Mouse (Mus musculus) neural tube, embryonic 15.5 days (tissue): ENCODE data around the gene Tmem164. TPM values are rescaled to one million over a fixed set of nuclear protein-coding genes. Genes with fewer than 3 reads are reported as not detected.

ENCODE experiments used
- ATAC-seq: fragments of 200-750 bp; cut with Nextera tagmentation; 2 replicates; pipeline ENCODE4 v1.8.0; 2017; ENCODE audit warnings: mild to moderate bottlenecking, moderate TSS enrichment, moderate library complexity; ENCODE audit not compliant: low FRiP score
- H3K27ac ChIP-seq: fragments of 300-500 bp; sonication (generic); replicated peaks from 2 replicates; pipeline ENCODE4 v1.5.1; 2015; ENCODE audit warnings: mild to moderate bottlenecking, inconsistent platforms
- H3K27me3 ChIP-seq: fragments of 300-500 bp; sonication (generic); replicated peaks from 2 replicates; pipeline ENCODE4 v1.6.1; 2015; ENCODE audit warnings: inconsistent platforms
- H3K36me3 ChIP-seq: fragments of 300-500 bp; sonication (generic); 2 replicates; pipeline ENCODE4 v1.6.1; 2015; ENCODE audit warnings: inconsistent platforms
- H3K4me1 ChIP-seq: fragments of 300-500 bp; sonication (generic); 2 replicates; pipeline ENCODE4 v1.6.1; 2015; ENCODE audit warnings: inconsistent platforms
- H3K4me2 ChIP-seq: fragments of 300-500 bp; sonication (generic); 2 replicates; pipeline ENCODE4 v1.6.1; 2015; ENCODE audit warnings: inconsistent platforms, mild to moderate bottlenecking, moderate library complexity
- H3K4me3 ChIP-seq: fragments of 300-500 bp; sonication (generic); replicated peaks from 2 replicates; pipeline ENCODE4 v1.5.1; 2015; ENCODE audit warnings: mild to moderate bottlenecking, inconsistent platforms
- H3K9ac ChIP-seq: fragments of 300-500 bp; sonication (generic); replicated peaks from 2 replicates; pipeline ENCODE4 v1.6.1; 2015; ENCODE audit warnings: mild to moderate bottlenecking, inconsistent platforms
- H3K9me3 ChIP-seq: fragments of 300-500 bp; sonication (generic); replicated peaks from 2 replicates; pipeline ENCODE4 v1.6.1; 2016; ENCODE audit warnings: inconsistent platforms
- WGBS: fragments of 180-500 bp; shearing (Covaris S2); methylation state at CpG from one replicate; pipeline ENCODE4 v1.1.7; 2015; ENCODE audit warnings: mixed read lengths; 5-methylcytosine and 5-hydroxymethylcytosine counted together
- polyA plus RNA-seq: library from polyadenylated mRNA; unstranded; fragments of >200 nt; fragmentation: Nextera tagmentation; extraction: Ambion mirVana; gene quantifications from 2 replicates; pipeline ENCODE4 v1.2.1, GENCODE M21; 2015

Tmem164 gene
- polyA plus RNA-seq, 1 experiment from 2014 or later, result 24.4 TPM

- no peak overlapping the region for H3K4me3 ChIP-seq
- no peaks in the 10 kb centered on the region for H3K36me3 ChIP-seq
- WGBS, result 88% methylated on average over 3 of the region's 3 CpGs
- H3K9me3 ChIP-seq, result no peaks in the 10 kb centered on the region
- H3K4me1 ChIP-seq, result no peaks in the 10 kb centered on the region
- no peak overlapping the region for H3K27ac ChIP-seq
- no peak overlapping the region for H3K4me2 ChIP-seq
- no peak overlapping the region for H3K9ac ChIP-seq
- H3K27me3 ChIP-seq, result no peaks in the 10 kb centered on the region
- ATAC-seq, result no peak
Measured at GRCm38 (mm10) chrX:142721897-142722296, 40.7 kb downstream of the Tmem164 start.

- Histone ChIP-seq H3K36me3 (no peaks in the 10 kb centered on the region), H3K9ac (no peak overlapping the region), H3K4me1 (no peaks in the 10 kb centered on the region), H3K9me3 (no peaks in the 10 kb centered on the region), H3K4me3 (no peak overlapping the region), H3K27me3 (peaks cover 9% of the 10 kb centered on the region), H3K4me2 (no peak overlapping the region), H3K27ac (no peak overlapping the region)
- no peak for ATAC-seq
- 85% methylated on average over 2 of the region's 2 CpGs for WGBS
Measured at GRCm38 (mm10) chrX:142724203-142724602, 43.0 kb downstream of the Tmem164 start.

GRCm38 (mm10) chrX:142725571-142725970 is 44.4 kb downstream of the Tmem164 start:
- WGBS, result 82% methylated on average over 2 of the region's 2 CpGs
- H3K4me1 ChIP-seq, result no peaks in the 10 kb centered on the region
- H3K4me2 ChIP-seq, result no peak overlapping the region
- H3K4me3 ChIP-seq, result no peak overlapping the region
- no peak overlapping the region for H3K27ac ChIP-seq
- ATAC-seq, result no peak
- no peak overlapping the region for H3K9ac ChIP-seq
- no peaks in the 10 kb centered on the region for H3K9me3 ChIP-seq
- H3K36me3 ChIP-seq, result no peaks in the 10 kb centered on the region
- peaks cover 12% of the 10 kb centered on the region for H3K27me3 ChIP-seq

- no peak for ATAC-seq
Measured at GRCm38 (mm10) chrX:142726311-142726710, 45.1 kb downstream of the Tmem164 start.

GRCm38 (mm10) chrX:142727847-142728246 is 46.6 kb downstream of the Tmem164 start:
- H3K4me3 ChIP-seq, result no peak overlapping the region
- H3K36me3 ChIP-seq, result no peaks in the 10 kb centered on the region
- no peak overlapping the region for H3K27ac ChIP-seq
- no peak overlapping the region for H3K9ac ChIP-seq
- no peaks in the 10 kb centered on the region for H3K9me3 ChIP-seq
- no peak overlapping the region for H3K4me2 ChIP-seq
- no peaks in the 10 kb centered on the region for H3K4me1 ChIP-seq
- 57% methylated on average over 6 of the region's 6 CpGs for WGBS
- no peak for ATAC-seq
- peaks cover 15% of the 10 kb centered on the region for H3K27me3 ChIP-seq

More at GRCm38 (mm10) chrX:142726311-142726710, 45.1 kb downstream of the Tmem164 start:
- WGBS, result 78% methylated on average over 2 of the region's 2 CpGs
- no peak overlapping the region for H3K9ac ChIP-seq
- H3K4me2 ChIP-seq, result no peak overlapping the region
- H3K27ac ChIP-seq, result no peak overlapping the region
- no peaks in the 10 kb centered on the region for H3K9me3 ChIP-seq
- no peak overlapping the region for H3K4me3 ChIP-seq
- H3K36me3 ChIP-seq, result no peaks in the 10 kb centered on the region
- H3K4me1 ChIP-seq, result no peaks in the 10 kb centered on the region
- H3K27me3 ChIP-seq, result peaks cover 12% of the 10 kb centered on the region

- WGBS, result 71% methylated on average over 1 of the region's 1 CpGs
- Histone ChIP-seq H3K27ac (no peak overlapping the region), H3K4me3 (no peak overlapping the region), H3K36me3 (no peaks in the 10 kb centered on the region), H3K9me3 (no peaks in the 10 kb centered on the region), H3K4me2 (no peak overlapping the region), H3K27me3 (peaks cover 15% of the 10 kb centered on the region), H3K4me1 (no peaks in the 10 kb centered on the region), H3K9ac (no peak overlapping the region)
- ATAC-seq, result no peak
Measured at GRCm38 (mm10) chrX:142729040-142729439, 47.8 kb downstream of the Tmem164 start.

- no peak for ATAC-seq
- Histone ChIP-seq H3K4me1 (no peaks in the 10 kb centered on the region), H3K9ac (no peak overlapping the region), H3K27ac (no peak overlapping the region), H3K9me3 (no peaks in the 10 kb centered on the region), H3K4me3 (no peak overlapping the region), H3K27me3 (peaks cover 15% of the 10 kb centered on the region), H3K4me2 (no peak overlapping the region), H3K36me3 (no peaks in the 10 kb centered on the region)
- 48% methylated on average over 2 of the region's 2 CpGs for WGBS
Measured at GRCm38 (mm10) chrX:142729482-142729881, 48.3 kb downstream of the Tmem164 start.

- Histone ChIP-seq H3K36me3 (no peaks in the 10 kb centered on the region), H3K4me1 (no peaks in the 10 kb centered on the region), H3K27me3 (no peaks in the 10 kb centered on the region), H3K27ac (no peak overlapping the region), H3K9me3 (no peaks in the 10 kb centered on the region), H3K4me2 (no peak overlapping the region), H3K9ac (no peak overlapping the region), H3K4me3 (no peak overlapping the region)
- 84% methylated on average over 4 of the region's 4 CpGs for WGBS
- no peak for ATAC-seq
Measured at GRCm38 (mm10) chrX:142737099-142737498, 55.9 kb downstream of the Tmem164 start.

GRCm38 (mm10) chrX:142737719-142738118 is 56.5 kb downstream of the Tmem164 start:
- Histone ChIP-seq H3K4me2 (no peak overlapping the region), H3K4me3 (no peak overlapping the region), H3K9ac (no peak overlapping the region), H3K27ac (no peak overlapping the region), H3K27me3 (no peaks in the 10 kb centered on the region), H3K36me3 (no peaks in the 10 kb centered on the region), H3K4me1 (no peaks in the 10 kb centered on the region), H3K9me3 (no peaks in the 10 kb centered on the region)
- no peak for ATAC-seq
- 75% methylated on average over 6 of the region's 6 CpGs for WGBS

GRCm38 (mm10) chrX:142747428-142747827 is 66.2 kb downstream of the Tmem164 start:
- H3K36me3 ChIP-seq, result no peaks in the 10 kb centered on the region
- no peak for ATAC-seq

GRCm38 (mm10) chrX:142748574-142748973 is 67.4 kb downstream of the Tmem164 start:
- Histone ChIP-seq H3K4me3 (no peak overlapping the region), H3K4me1 (no peaks in the 10 kb centered on the region), H3K4me2 (no peak overlapping the region), H3K27ac (no peak overlapping the region), H3K36me3 (no peaks in the 10 kb centered on the region), H3K9ac (no peak overlapping the region), H3K27me3 (peaks cover 5% of the 10 kb centered on the region; the same call in 1 of the 2 replicates), H3K9me3 (no peaks in the 10 kb centered on the region)
- WGBS, result 87% methylated on average over 3 of the region's 3 CpGs
- no peak for ATAC-seq

More at GRCm38 (mm10) chrX:142747428-142747827, 66.2 kb downstream of the Tmem164 start:
- Histone ChIP-seq H3K9ac (no peak overlapping the region), H3K27ac (no peak overlapping the region), H3K9me3 (no peaks in the 10 kb centered on the region), H3K4me2 (no peak overlapping the region), H3K27me3 (peaks cover 8% of the 10 kb centered on the region; the same call in 1 of the 2 replicates), H3K4me1 (no peaks in the 10 kb centered on the region), H3K4me3 (no peak overlapping the region)

- peaks cover 9% of the 10 kb centered on the region; the same call in 1 of the 2 replicates for H3K27me3 ChIP-seq
- ATAC-seq, result no peak
Measured at GRCm38 (mm10) chrX:142750775-142751174, 69.6 kb downstream of the Tmem164 start.

GRCm38 (mm10) chrX:142755542-142755941 is 74.3 kb downstream of the Tmem164 start:
- no peak for ATAC-seq
- Histone ChIP-seq H3K27me3 (peaks cover 9% of the 10 kb centered on the region), H3K9ac (no peak overlapping the region), H3K4me2 (no peak overlapping the region), H3K36me3 (no peaks in the 10 kb centered on the region), H3K9me3 (no peaks in the 10 kb centered on the region), H3K4me1 (no peaks in the 10 kb centered on the region), H3K4me3 (no peak overlapping the region), H3K27ac (no peak overlapping the region)
- WGBS, result 69% methylated on average over 6 of the region's 6 CpGs

More at GRCm38 (mm10) chrX:142750775-142751174, 69.6 kb downstream of the Tmem164 start:
- 74% methylated on average over 4 of the region's 4 CpGs for WGBS
- Histone ChIP-seq H3K9ac (no peak overlapping the region), H3K4me3 (no peak overlapping the region), H3K4me2 (no peak overlapping the region), H3K27ac (no peak overlapping the region), H3K36me3 (no peaks in the 10 kb centered on the region), H3K9me3 (no peaks in the 10 kb centered on the region), H3K4me1 (no peaks in the 10 kb centered on the region)
